Mouse (Mus musculus): ENCODE results near the gene Emilin1. TPM values are rescaled to one million over a fixed set of nuclear protein-coding genes. Genes with fewer than 3 reads are reported as not detected.

The Emilin1 gene
- polyA plus RNA-seq, 1 experiment from 2014 or later, result 30.7 TPM

GRCm38 (mm10) chr5:30968416-30968815, 55.2 kb downstream of the Emilin1 start, which contains the start of gene Tcf23:
Gene Tcf23 (plus strand): TSS chr5:30968662.
- Histone ChIP-seq H3K9ac (no peak within 1 kb of the TSS), H3K27ac (replicated peaks) (no peak within 1 kb of the TSS), H3K9me3 (no peaks in the 10 kb centered on the region), H3K27me3 (peaks cover 4% of the 10 kb centered on the region; the same call in 1 of the 2 replicates), H3K4me3 (no peak within 1 kb of the TSS), H3K4me1 (replicated peaks) (no peaks in the 10 kb centered on the region), H3K36me3 (no peaks in the 10 kb centered on the region), H3K4me2 (no peak within 1 kb of the TSS)
- no peak for ATAC-seq (ENCODE audit: low read depth)
- 74% methylated on average over 8 of the region's 8 CpGs for WGBS

- Histone ChIP-seq H3K9ac (no peak overlapping the region), H3K4me3 (no peak overlapping the region), H3K4me2 (no peak overlapping the region), H3K36me3 (no peaks in the 10 kb centered on the region), H3K4me1 (replicated peaks) (no peaks in the 10 kb centered on the region; the same call in 1 of the 2 replicates), H3K27me3 (peaks cover 4% of the 10 kb centered on the region; the same call in 1 of the 2 replicates), H3K27ac (replicated peaks) (no peak overlapping the region), H3K9me3 (no peaks in the 10 kb centered on the region)
- ATAC-seq (ENCODE audit: low read depth), result no peak
- 73% methylated on average over 2 of the region's 2 CpGs for WGBS
These were observed 56.2 kb downstream of the Emilin1 start for GRCm38 (mm10) chr5:30969440-30969839.

Other genes starting within 250 kb of the Emilin1 start
- gene Cenpa, start 246.6 kb upstream of the Emilin1 start, polyA plus RNA-seq (2015; fragmentation: Nextera tagmentation; extraction: Ambion mirVana), result 60.2 and 69.1 TPM in 2 replicates
- gene Dpysl5, start 201.8 kb upstream of the Emilin1 start, polyA plus RNA-seq (2015; fragmentation: Nextera tagmentation; extraction: Ambion mirVana), result 176 and 184 TPM in 2 replicates
- 107 and 116 TPM in 2 replicates for gene Mapre3, start 98.8 kb upstream of the Emilin1 start, polyA plus RNA-seq (2015; fragmentation: Nextera tagmentation; extraction: Ambion mirVana)
- gene Tmem214, start 45.4 kb upstream of the Emilin1 start, polyA plus RNA-seq (2015; fragmentation: Nextera tagmentation; extraction: Ambion mirVana), result 52.5 and 57.4 TPM in 2 replicates
- gene Agbl5, start 24.7 kb upstream of the Emilin1 start, polyA plus RNA-seq (2015; fragmentation: Nextera tagmentation; extraction: Ambion mirVana), result 25.8 and 29.3 TPM in 2 replicates
- gene Ost4, start 5.6 kb upstream of the Emilin1 start, polyA plus RNA-seq (2015; fragmentation: Nextera tagmentation; extraction: Ambion mirVana), result 258 and 278 TPM in 2 replicates
- 11.4 and 11.9 TPM in 2 replicates for gene Khk, start 8.0 kb downstream of the Emilin1 start, polyA plus RNA-seq (2015; fragmentation: Nextera tagmentation; extraction: Ambion mirVana)
- 33.7 and 38.1 TPM in 2 replicates for gene Cgref1, start 32.2 kb downstream of the Emilin1 start, polyA plus RNA-seq (2015; fragmentation: Nextera tagmentation; extraction: Ambion mirVana)
- gene Preb, start 47.0 kb downstream of the Emilin1 start, polyA plus RNA-seq (2015; fragmentation: Nextera tagmentation; extraction: Ambion mirVana), result 117 and 120 TPM in 2 replicates
- gene Tcf23, start 55.3 kb downstream of the Emilin1 start, polyA plus RNA-seq (2015; fragmentation: Nextera tagmentation; extraction: Ambion mirVana), result not detected in 2 replicates
- gene Atraid, start 134.9 kb downstream of the Emilin1 start, polyA plus RNA-seq (2015; fragmentation: Nextera tagmentation; extraction: Ambion mirVana), result 154 and 183 TPM in 2 replicates
- gene Slc5a6, start 135.5 kb downstream of the Emilin1 start, polyA plus RNA-seq (2015; fragmentation: Nextera tagmentation; extraction: Ambion mirVana), result 12.9 and 13.7 TPM in 2 replicates
- gene Cad, start 141.4 kb downstream of the Emilin1 start, polyA plus RNA-seq (2015; fragmentation: Nextera tagmentation; extraction: Ambion mirVana), result 13.4 and 14.7 TPM in 2 replicates
- gene Dnajc5g, start 192.9 kb downstream of the Emilin1 start, polyA plus RNA-seq (2015; fragmentation: Nextera tagmentation; extraction: Ambion mirVana), result not detected in 2 replicates
- 26.2 and 28.9 TPM in 2 replicates for gene Slc30a3, start 194.8 kb downstream of the Emilin1 start, polyA plus RNA-seq (2015; fragmentation: Nextera tagmentation; extraction: Ambion mirVana)
- 0.40 and 0.62 TPM in 2 replicates for gene Trim54, start 203.3 kb downstream of the Emilin1 start, polyA plus RNA-seq (2015; fragmentation: Nextera tagmentation; extraction: Ambion mirVana)
- not detected in 2 replicates for gene Ucn, start 225.4 kb downstream of the Emilin1 start, polyA plus RNA-seq (2015; fragmentation: Nextera tagmentation; extraction: Ambion mirVana)
- gene Mpv17, start 240.8 kb downstream of the Emilin1 start, polyA plus RNA-seq (2015; fragmentation: Nextera tagmentation; extraction: Ambion mirVana), result 50.4 and 55.5 TPM in 2 replicates